22 mouse cellular contexts compared by ENCODE assay signal in genomic region chr11:109673741-109674140, GRCm38 (mm10). TPM values are rescaled to one million over a fixed set of nuclear protein-coding genes. Genes with fewer than 3 reads are reported as not detected.
DNase-seq lines count a peak whose midpoint lies in the region; ATAC-seq lines count a peak whose summit lies in the region.
"Had no signal": no experiment of that assay in that cellular context is flagged by ENCODE, and none has a peak within 500 bp of the region (broad histone marks: within the 10 kb centered on the region; RNA-seq: fewer than 3 reads in every experiment).

No protein-coding gene starts in this region.

- peak; percentile 58 for DNase-seq in 3T3-L1 (ENCODE audit: low read depth, low spot score)
- peak; percentile 82 for DNase-seq in CD4-positive helper T cell, adult 2 months (ENCODE audit: low read depth, low spot score)
- peak; percentile 24 for DNase-seq in T-cell, adult 2 months (ENCODE audit: low spot score)
- peak; percentile 90 for DNase-seq in induced T-regulatory cell, adult 2 months (ENCODE audit: low read depth)
- DNase-seq in embryo, embryonic 9.5 days (ENCODE audit: extremely low spot score), result no peak
- no peak for DNase-seq in spleen, adult 18-20 months
- no peak for DNase-seq in cerebellum, postnatal 10 days
- DNase-seq: adrenal gland, adult 8-10 months; adrenal gland, postnatal 25 days; cerebellum, adult 11-12 months; cerebellum, adult 9-10 months; embryo, embryonic 11 days; gastrocnemius, postnatal 25 days; heart, postnatal 36 days; kidney, adult 2 months had no signal

- no peak for ATAC-seq in erythroid progenitor cell, adult 5-6 weeks (replicated peaks; ENCODE audit: low FRiP score, poor library complexity, severe bottlenecking)
- ATAC-seq: forebrain, embryonic 15.5 days; hindbrain, embryonic 16.5 days; intestine, postnatal 0 days; Patski had no signal

RNA-seq across cellular contexts. Expression of gene Prkar1a, which starts 24.5 kb away (rescaled TPM):
- 46.1 and 72.5 TPM in 2 replicates for total RNA-seq in erythroid progenitor cell, adult 5-6 weeks (2015; ENCODE audit: low replicate concordance)
- 24.0 and 38.4 TPM in 2 replicates for total RNA-seq in erythroid progenitor cell, adult 5-6 weeks (2017; ENCODE audit: low replicate concordance)

RNA-seq across cellular contexts. Expression of gene Fam20a, which starts 48.3 kb away (rescaled TPM):
- not detected in 2 replicates for total RNA-seq in erythroid progenitor cell, adult 5-6 weeks (2015; ENCODE audit: low replicate concordance)
- total RNA-seq in erythroid progenitor cell, adult 5-6 weeks (2017; ENCODE audit: low replicate concordance), result not detected in 2 replicates
- total RNA-seq: common myeloid progenitor, adult 5-6 weeks; granulocyte monocyte progenitor cell, adult 5-6 weeks had no signal

Comparison
In these comparisons a context has a peak if more than half of its experiments do, and no peak if none do; other contexts are left out.
1. DNase-seq: peak in 3T3-L1 (single experiment), CD4-positive helper T cell, adult 2 months (single experiment), T-cell, adult 2 months (single experiment) and induced T-regulatory cell, adult 2 months (single experiment); none in embryo, embryonic 9.5 days (single experiment), spleen, adult 18-20 months (0 of 2) and cerebellum, postnatal 10 days (0 of 2).